Mouse (Mus musculus): ENCODE measurements around the gene 4931406C07Rik.

DNA sequence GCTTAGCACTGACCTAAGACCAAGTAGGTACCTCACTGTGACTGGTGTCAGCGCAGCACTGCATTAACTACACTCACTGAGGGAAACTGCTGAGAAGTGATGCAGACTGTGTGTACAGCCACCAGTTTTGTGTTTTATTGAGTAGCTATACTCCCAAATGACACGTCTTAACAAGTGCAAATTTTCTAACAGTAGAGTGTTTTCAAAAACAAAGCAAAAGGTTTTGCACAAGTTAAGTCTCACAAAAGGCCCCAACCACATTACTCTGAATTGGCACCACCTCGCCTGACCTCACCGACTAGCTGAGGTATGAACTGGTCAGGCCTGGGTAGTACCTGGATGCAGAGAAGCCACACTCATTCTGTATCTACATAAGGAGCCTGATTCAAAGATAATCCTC, 29.4 kb downstream of the 4931406C07Rik start:
- TF ChIP-seq CTCF (IDR thresholded peaks at IDR 0.05; ENCODE audit: extremely low read depth, insufficient read length, insufficient replicate concordance, low read depth, low read length) = no peak
- TF ChIP-seq POLR2A (IDR thresholded peaks at IDR 0.05; ENCODE audit: low read depth, low read length) = no peak
